Mouse (Mus musculus): Measurements from ENCODE around the gene Rubcn. TPM values are rescaled to one million over a fixed set of nuclear protein-coding genes. Genes with fewer than 3 reads are reported as not detected.
"Not testable (repeated sequence)": the region's sequence is repeated elsewhere in the genome, so short reads cannot be mapped to it uniquely, and the experiment has no call there.

Gene Rubcn
- polyA plus RNA-seq, 1 experiment from 2014 or later: 27.0 TPM

GRCm38 (mm10) chr16:32896126-32896525 is 18.6 kb upstream of the Rubcn start:
- Histone ChIP-seq H3K4me2 (no peak overlapping the region), H3K4me1 (replicated peaks) (no peaks in the 10 kb centered on the region), H3K9me3 (replicated peaks) (no peaks in the 10 kb centered on the region), H3K27ac (no peak overlapping the region), H3K9ac (no peak overlapping the region), H3K36me3 (peaks cover 55% of the 10 kb centered on the region), H3K4me3 (no peak overlapping the region), H3K27me3 (no peaks in the 10 kb centered on the region)
- ATAC-seq (replicated peaks; ENCODE audit: insufficient number of reproducible peaks, insufficient read depth, low FRiP score, low read depth): no peak

GRCm38 (mm10) chr16:32889881-32890280 is 12.3 kb upstream of the Rubcn start:
- Histone ChIP-seq H3K27ac (no peak overlapping the region), H3K4me3 (no peak overlapping the region), H3K36me3 (peaks cover 55% of the 10 kb centered on the region), H3K9ac (no peak overlapping the region), H3K4me2 (no peak overlapping the region), H3K4me1 (replicated peaks) (no peaks in the 10 kb centered on the region), H3K27me3 (no peaks in the 10 kb centered on the region), H3K9me3 (replicated peaks) (no peaks in the 10 kb centered on the region)
- WGBS: 52% methylated on average over 2 of the region's 2 CpGs
- ATAC-seq (replicated peaks; ENCODE audit: insufficient number of reproducible peaks, insufficient read depth, low FRiP score, low read depth): no peak

GRCm38 (mm10) chr16:32887996-32888395 is 10.4 kb upstream of the Rubcn start:
- Histone ChIP-seq H3K4me3 (no peak overlapping the region), H3K9ac (no peak overlapping the region), H3K27me3 (no peaks in the 10 kb centered on the region), H3K4me1 (replicated peaks) (no peaks in the 10 kb centered on the region), H3K36me3 (peaks cover 42% of the 10 kb centered on the region), H3K27ac (no peak overlapping the region), H3K4me2 (no peak overlapping the region), H3K9me3 (replicated peaks) (no peaks in the 10 kb centered on the region)
- ATAC-seq (replicated peaks; ENCODE audit: insufficient number of reproducible peaks, insufficient read depth, low FRiP score, low read depth): no peak
- 88% methylated on average over 7 of the region's 7 CpGs for WGBS

- no peaks in the 10 kb centered on the region for H3K9me3 ChIP-seq (replicated peaks)
- no peak for ATAC-seq (replicated peaks; ENCODE audit: insufficient number of reproducible peaks, insufficient read depth, low FRiP score, low read depth)
- no peak overlapping the region for H3K4me3 ChIP-seq
- H3K27ac ChIP-seq: no peak overlapping the region
- H3K9ac ChIP-seq: no peak overlapping the region
- peaks cover 10% of the 10 kb centered on the region for H3K36me3 ChIP-seq
- peaks cover 30% of the 10 kb centered on the region for H3K4me1 ChIP-seq (replicated peaks)
- 77% methylated on average over 7 of the region's 7 CpGs for WGBS
- H3K4me2 ChIP-seq: no peak overlapping the region
- H3K27me3 ChIP-seq: no peaks in the 10 kb centered on the region
Measured at GRCm38 (mm10) chr16:32881538-32881937, 4.0 kb upstream of the Rubcn start.

GRCm38 (mm10) chr16:32878972-32879926 is 1.7 kb upstream of the Rubcn start:
- H3K36me3 ChIP-seq: no peaks in the 10 kb centered on the region; the same call in 1 of the 2 replicates
- peak overlapping the region; percentile 35; the same call in 1 of the 2 replicates for H3K27ac ChIP-seq
- peaks cover 36% of the 10 kb centered on the region for H3K4me1 ChIP-seq (replicated peaks)
- H3K4me2 ChIP-seq: peak overlapping the region; percentile 82
- peak overlapping the region; percentile 97; the same call in 1 of the 2 replicates for H3K9ac ChIP-seq
- no peak for ATAC-seq (replicated peaks; ENCODE audit: insufficient number of reproducible peaks, insufficient read depth, low FRiP score, low read depth)
- H3K4me3 ChIP-seq: peak overlapping the region; percentile 96
- H3K9me3 ChIP-seq (replicated peaks): no peaks in the 10 kb centered on the region
- 80% methylated on average over 14 of the region's 14 CpGs for WGBS
- H3K27me3 ChIP-seq: no peaks in the 10 kb centered on the region

- Histone ChIP-seq H3K9me3 (replicated peaks) (no peaks in the 10 kb centered on the region), H3K4me2 (peak overlapping the region; percentile 82), H3K27ac (peak overlapping the region; percentile 89), H3K36me3 (no peaks in the 10 kb centered on the region; the same call in 1 of the 2 replicates), H3K4me3 (peak overlapping the region; percentile 96), H3K4me1 (replicated peaks) (peaks cover 36% of the 10 kb centered on the region), H3K9ac (peak overlapping the region; percentile 97), H3K27me3 (no peaks in the 10 kb centered on the region)
- ATAC-seq (replicated peaks; ENCODE audit: insufficient number of reproducible peaks, insufficient read depth, low FRiP score, low read depth): peak; percentile 43
- 2% methylated on average over 30 of the region's 34 CpGs for WGBS
Measured at GRCm38 (mm10) chr16:32878157-32878598, 612 bp upstream of the Rubcn start.

- H3K27ac ChIP-seq: peak overlapping the region; percentile 89
- H3K4me1 ChIP-seq (replicated peaks): peaks cover 28% of the 10 kb centered on the region
- H3K9me3 ChIP-seq (replicated peaks): no peaks in the 10 kb centered on the region
- H3K27me3 ChIP-seq: no peaks in the 10 kb centered on the region
- WGBS: 16% methylated on average over 9 of the region's 9 CpGs
- peak overlapping the region; percentile 82 for H3K4me2 ChIP-seq
- no peaks in the 10 kb centered on the region for H3K36me3 ChIP-seq
- ATAC-seq (replicated peaks; ENCODE audit: insufficient number of reproducible peaks, insufficient read depth, low FRiP score, low read depth): no peak
- peak overlapping the region; percentile 97 for H3K9ac ChIP-seq
- H3K4me3 ChIP-seq: peak overlapping the region; percentile 96
Measured at GRCm38 (mm10) chr16:32876831-32877230, 735 bp downstream of the Rubcn start.

- 0 out of 2 replicates have a peak overlapping the region, but pooled peaks have one; percentile 82 for H3K4me2 ChIP-seq
- no peaks in the 10 kb centered on the region for H3K36me3 ChIP-seq
- 90% methylated on average over 3 of the region's 3 CpGs for WGBS
- no peaks in the 10 kb centered on the region for H3K9me3 ChIP-seq (replicated peaks)
- H3K9ac ChIP-seq: no peak overlapping the region
- H3K4me3 ChIP-seq: no peak overlapping the region
- ATAC-seq (replicated peaks; ENCODE audit: insufficient number of reproducible peaks, insufficient read depth, low FRiP score, low read depth): no peak
- H3K27me3 ChIP-seq: no peaks in the 10 kb centered on the region
- H3K4me1 ChIP-seq (replicated peaks): peaks cover 26% of the 10 kb centered on the region
- H3K27ac ChIP-seq: no peak overlapping the region
Measured at GRCm38 (mm10) chr16:32875847-32876246, 1.7 kb downstream of the Rubcn start.

- not testable (repeated sequence) for H3K27me3 ChIP-seq; H3K9ac ChIP-seq; H3K36me3 ChIP-seq; H3K9me3 ChIP-seq (replicated peaks); H3K4me3 ChIP-seq; H3K27ac ChIP-seq; H3K4me2 ChIP-seq; ATAC-seq (replicated peaks; ENCODE audit: insufficient number of reproducible peaks, insufficient read depth, low FRiP score, low read depth)
- 67% methylated on average over 1 of the region's 1 CpGs for WGBS
- H3K4me1 ChIP-seq (replicated peaks): peaks cover 20% of the 10 kb centered on the region
Measured at GRCm38 (mm10) chr16:32875281-32875680, 2.3 kb downstream of the Rubcn start.

GRCm38 (mm10) chr16:32873366-32873765 is 4.2 kb downstream of the Rubcn start:
- Histone ChIP-seq H3K9ac (no peak overlapping the region), H3K4me2 (no peak overlapping the region), H3K4me1 (replicated peaks) (peaks cover 12% of the 10 kb centered on the region), H3K4me3 (no peak overlapping the region), H3K36me3 (no peaks in the 10 kb centered on the region), H3K27ac (no peak overlapping the region), H3K9me3 (replicated peaks) (no peaks in the 10 kb centered on the region), H3K27me3 (no peaks in the 10 kb centered on the region)
- WGBS: 56% methylated on average over 3 of the region's 3 CpGs
- ATAC-seq (replicated peaks; ENCODE audit: insufficient number of reproducible peaks, insufficient read depth, low FRiP score, low read depth): no peak

- Histone ChIP-seq H3K9ac (no peak overlapping the region), H3K36me3 (no peaks in the 10 kb centered on the region), H3K4me3 (no peak overlapping the region), H3K27ac (no peak overlapping the region), H3K4me2 (no peak overlapping the region), H3K9me3 (replicated peaks) (no peaks in the 10 kb centered on the region), H3K4me1 (replicated peaks) (peaks cover 24% of the 10 kb centered on the region), H3K27me3 (no peaks in the 10 kb centered on the region)
- no peak for ATAC-seq (replicated peaks; ENCODE audit: insufficient number of reproducible peaks, insufficient read depth, low FRiP score, low read depth)
- 62% methylated on average over 5 of the region's 5 CpGs for WGBS
Measured at GRCm38 (mm10) chr16:32870231-32870630, 7.3 kb downstream of the Rubcn start.

Data from heart, embryonic 15.5 days (tissue).